Mouse (Mus musculus): ENCODE data around the gene Nfkb1. TPM values are rescaled to one million over a fixed set of nuclear protein-coding genes. Genes with fewer than 3 reads are reported as not detected.

The Nfkb1 gene
- total RNA-seq, 4 experiments from 2014 or later = 55.7 to 60.5 (median 58.6) TPM

GRCm38 (mm10) chr3:135582246-135582645, 109.1 kb downstream of the Nfkb1 start:
- DNase-seq = no peak

GRCm38 (mm10) chr3:135581606-135582117, 109.7 kb downstream of the Nfkb1 start:
- no peak for DNase-seq

- no peak for DNase-seq
Measured at GRCm38 (mm10) chr3:135580439-135581275, 110.7 kb downstream of the Nfkb1 start.

- no peak for DNase-seq
Measured at GRCm38 (mm10) chr3:135579179-135579578, 112.2 kb downstream of the Nfkb1 start.

GRCm38 (mm10) chr3:135578588-135579140, 112.7 kb downstream of the Nfkb1 start:
- DNase-seq = no peak

GRCm38 (mm10) chr3:135575126-135575525, 116.2 kb downstream of the Nfkb1 start:
- no peak for DNase-seq

GRCm38 (mm10) chr3:135573051-135573450, 118.3 kb downstream of the Nfkb1 start:
- no peak for DNase-seq

GRCm38 (mm10) chr3:135571540-135571939, 119.8 kb downstream of the Nfkb1 start:
- DNase-seq = no peak

GRCm38 (mm10) chr3:135568633-135569032, 122.7 kb downstream of the Nfkb1 start:
- DNase-seq = no peak

- no peak for DNase-seq
Measured at GRCm38 (mm10) chr3:135567888-135568287, 123.5 kb downstream of the Nfkb1 start.

- no peak for DNase-seq
Measured at GRCm38 (mm10) chr3:135565306-135565705, 126.0 kb downstream of the Nfkb1 start.

GRCm38 (mm10) chr3:135564706-135565105, 126.6 kb downstream of the Nfkb1 start:
- no peak for DNase-seq

GRCm38 (mm10) chr3:135563163-135563689, 128.1 kb downstream of the Nfkb1 start:
- no peak for DNase-seq

- DNase-seq = no peak
Measured at GRCm38 (mm10) chr3:135562036-135562435, 129.3 kb downstream of the Nfkb1 start.

- no peak for DNase-seq
Measured at GRCm38 (mm10) chr3:135556851-135557662, 134.3 kb downstream of the Nfkb1 start.

- no peak for DNase-seq
Measured at GRCm38 (mm10) chr3:135556052-135556587, 135.2 kb downstream of the Nfkb1 start.

- DNase-seq = no peak
Measured at GRCm38 (mm10) chr3:135555192-135555591, 136.2 kb downstream of the Nfkb1 start.

- no peak for DNase-seq
Measured at GRCm38 (mm10) chr3:135552874-135553273, 138.5 kb downstream of the Nfkb1 start.

- no peak for DNase-seq
Measured at GRCm38 (mm10) chr3:135547298-135547697, 144.0 kb downstream of the Nfkb1 start.

- no peak for DNase-seq
Measured at GRCm38 (mm10) chr3:135546212-135546923, 145.0 kb downstream of the Nfkb1 start.
